Mouse (Mus musculus) hindbrain, embryonic 15.5 days (tissue): Measurements from ENCODE around the gene Stxbp3. TPM values are rescaled to one million over a fixed set of nuclear protein-coding genes. Genes with fewer than 3 reads are reported as not detected.

Experiments
- ATAC-seq: fragments of 200-750 bp; cut with Nextera tagmentation; 2 replicates; pipeline ENCODE4 v1.8.0; 2017; ENCODE audit warnings: low read depth, moderate number of reproducible peaks, moderate TSS enrichment; ENCODE audit not compliant: low FRiP score
- H3K27ac ChIP-seq: fragments of 300-500 bp; sonication (generic); replicated peaks from 2 replicates; pipeline ENCODE4 v1.5.1; 2015; ENCODE audit warnings: mild to moderate bottlenecking, inconsistent platforms
- H3K27me3 ChIP-seq: fragments of 300-500 bp; sonication (generic); 2 replicates; pipeline ENCODE4 v1.6.1; 2015; ENCODE audit warnings: control low read depth, inconsistent platforms
- H3K36me3 ChIP-seq: fragments of 300-500 bp; sonication (generic); 2 replicates; pipeline ENCODE4 v1.6.1; 2015; ENCODE audit warnings: control low read depth, inconsistent platforms
- H3K4me1 ChIP-seq: fragments of 300-500 bp; sonication (generic); replicated peaks from 2 replicates; pipeline ENCODE4 v1.6.1; 2015; ENCODE audit warnings: control low read depth, inconsistent platforms
- H3K4me2 ChIP-seq: fragments of 300-500 bp; sonication (generic); 2 replicates; pipeline ENCODE4 v1.6.1; 2015; ENCODE audit warnings: moderate library complexity, mild to moderate bottlenecking, inconsistent platforms
- H3K4me3 ChIP-seq: fragments of 300-500 bp; sonication (generic); 2 replicates; pipeline ENCODE4 v1.5.1; 2015; ENCODE audit warnings: mild to moderate bottlenecking, inconsistent platforms
- H3K9ac ChIP-seq: fragments of 300-500 bp; sonication (generic); 2 replicates; pipeline ENCODE4 v1.6.1; 2015; ENCODE audit warnings: inconsistent platforms
- H3K9me3 ChIP-seq: fragments of 300-500 bp; sonication (generic); 2 replicates; pipeline ENCODE4 v1.6.1; 2016; ENCODE audit warnings: control low read depth, inconsistent platforms
- WGBS: fragments of 180-500 bp; shearing (Covaris S2); methylation state at CpG from one replicate; pipeline ENCODE4 v1.1.7; 2015; 5-methylcytosine and 5-hydroxymethylcytosine counted together
- polyA plus RNA-seq: library from polyadenylated mRNA; unstranded; fragments of >200 nt; fragmentation: Nextera tagmentation; extraction: Ambion mirVana; gene quantifications from 2 replicates; pipeline ENCODE4 v1.2.1, GENCODE M21; 2015

Gene Stxbp3
- polyA plus RNA-seq, 1 experiment from 2014 or later = 15.5 TPM

DNA sequence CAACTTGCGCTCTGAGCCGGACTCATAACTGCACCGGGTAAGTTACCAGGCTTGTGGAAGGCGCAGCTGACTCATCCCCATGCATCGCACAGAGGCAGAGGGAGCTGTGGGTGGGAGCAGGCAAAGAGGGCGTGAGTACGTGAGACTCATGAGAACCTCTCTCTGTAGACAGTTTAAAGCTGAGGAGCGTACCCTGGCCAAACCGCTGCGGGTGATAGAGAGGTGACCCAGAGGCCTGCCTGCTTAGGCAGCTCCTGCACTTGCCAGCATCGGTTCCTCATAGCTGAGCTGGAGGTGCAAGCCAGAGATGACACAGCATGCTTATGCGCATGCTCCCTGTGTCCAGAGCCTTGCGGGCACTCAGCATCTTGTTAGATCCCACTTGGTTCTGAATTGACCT is 68.1 kb downstream of the Stxbp3 start:
- Histone ChIP-seq H3K4me2 (no peak overlapping the region), H3K27me3 (no peaks in the 10 kb centered on the region), H3K4me1 (0 out of 2 replicates have a peak, but pooled peaks cover 3% of the 10 kb centered on the region), H3K36me3 (no peaks in the 10 kb centered on the region), H3K9ac (no peak overlapping the region), H3K4me3 (no peak overlapping the region), H3K27ac (no peak overlapping the region), H3K9me3 (no peaks in the 10 kb centered on the region)
- WGBS = 92% methylated on average over 13 of the region's 13 CpGs
- ATAC-seq = no peak

DNA sequence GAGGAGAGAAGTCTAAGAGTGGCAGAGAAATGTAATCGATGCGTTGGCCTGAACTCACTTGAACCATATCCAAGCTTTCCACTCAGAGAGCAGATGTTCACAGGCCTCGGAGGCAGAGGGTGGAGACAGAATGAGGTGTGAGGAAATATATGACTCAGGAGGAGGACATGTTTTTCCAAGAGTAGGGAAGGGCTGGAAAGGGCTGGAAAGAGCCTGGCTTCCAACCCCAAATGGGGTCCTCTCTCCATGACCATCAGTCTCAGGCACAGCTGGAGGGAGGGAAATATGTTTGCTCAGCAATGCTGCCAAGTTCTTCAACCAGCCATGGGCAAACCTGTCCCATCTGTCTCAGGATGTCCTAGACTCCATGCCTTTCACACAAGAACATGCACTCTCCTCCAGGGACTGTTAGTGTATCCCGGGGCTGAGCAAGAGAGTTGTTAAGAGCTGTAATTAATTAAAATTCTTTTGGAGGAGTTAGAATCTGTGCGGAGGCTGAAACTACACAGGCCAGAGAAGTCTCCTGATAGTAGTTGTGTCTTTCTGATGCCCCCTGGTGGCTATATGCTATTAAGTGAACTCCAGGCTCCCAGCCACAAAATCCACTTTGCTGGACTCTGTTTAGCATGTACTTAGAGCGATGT is 69.5 kb downstream of the Stxbp3 start:
- Histone ChIP-seq H3K27me3 (no peaks in the 10 kb centered on the region), H3K9ac (no peak overlapping the region), H3K27ac (0 out of 2 replicates have a peak overlapping the region, but pooled peaks have one; percentile 5), H3K4me1 (0 out of 2 replicates have a peak, but pooled peaks cover 3% of the 10 kb centered on the region), H3K4me2 (no peak overlapping the region), H3K9me3 (no peaks in the 10 kb centered on the region), H3K36me3 (no peaks in the 10 kb centered on the region), H3K4me3 (no peak overlapping the region)
- WGBS = 34% methylated on average over 6 of the region's 6 CpGs
- ATAC-seq = peak; percentile 83

DNA sequence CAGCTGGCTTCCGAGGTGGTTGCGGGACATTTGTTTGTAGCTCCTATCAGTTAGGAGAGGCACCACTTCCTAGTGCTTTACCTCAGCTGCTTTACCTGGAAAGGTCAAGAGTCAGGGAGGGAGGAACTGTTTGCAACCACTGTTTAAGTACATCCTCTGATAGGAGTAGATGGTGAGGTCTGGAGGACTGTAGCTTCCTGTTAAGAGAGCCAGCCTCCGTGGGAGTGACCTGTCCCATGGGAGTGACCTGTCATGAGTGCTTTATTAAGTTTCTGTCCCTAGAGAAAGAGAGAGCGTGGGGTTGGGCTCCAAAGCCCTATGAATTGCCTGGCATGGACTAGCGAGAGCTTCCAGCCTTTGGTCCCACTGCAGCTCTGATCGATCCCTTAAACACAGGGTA is 70.8 kb downstream of the Stxbp3 start:
- Histone ChIP-seq H3K4me2 (no peak overlapping the region), H3K9me3 (no peaks in the 10 kb centered on the region), H3K9ac (no peak overlapping the region), H3K27me3 (no peaks in the 10 kb centered on the region), H3K36me3 (no peaks in the 10 kb centered on the region), H3K4me3 (no peak overlapping the region), H3K4me1 (0 out of 2 replicates have a peak, but pooled peaks cover 3% of the 10 kb centered on the region), H3K27ac (no peak overlapping the region)
- WGBS = 84% methylated on average over 6 of the region's 6 CpGs
- ATAC-seq = no peak

DNA sequence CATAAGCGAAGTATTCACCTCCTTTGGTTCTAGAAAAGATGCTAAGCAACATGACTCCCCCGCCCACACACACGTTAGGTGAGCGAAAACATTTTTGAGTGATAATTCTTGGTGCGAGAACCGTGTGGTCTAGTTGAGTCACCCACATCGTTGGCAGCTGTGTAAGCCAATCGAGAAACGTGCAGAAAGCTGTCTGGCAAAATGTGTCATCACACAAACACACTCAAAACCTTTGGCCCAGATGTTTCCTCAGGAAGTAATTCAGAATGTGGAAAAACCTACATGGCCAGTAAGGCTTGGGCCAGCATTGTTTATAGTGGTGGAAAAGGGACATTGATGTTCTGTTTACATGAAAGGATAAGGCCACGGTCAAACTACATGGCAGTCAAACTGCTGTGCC is 72.9 kb downstream of the Stxbp3 start:
- Histone ChIP-seq H3K4me2 (no peak overlapping the region), H3K4me3 (no peak overlapping the region), H3K27ac (no peak overlapping the region), H3K4me1 (0 out of 2 replicates have a peak, but pooled peaks cover 3% of the 10 kb centered on the region), H3K36me3 (no peaks in the 10 kb centered on the region), H3K9ac (no peak overlapping the region), H3K9me3 (no peaks in the 10 kb centered on the region), H3K27me3 (no peaks in the 10 kb centered on the region)
- ATAC-seq = no peak
- 92% methylated on average over 10 of the region's 10 CpGs for WGBS

DNA sequence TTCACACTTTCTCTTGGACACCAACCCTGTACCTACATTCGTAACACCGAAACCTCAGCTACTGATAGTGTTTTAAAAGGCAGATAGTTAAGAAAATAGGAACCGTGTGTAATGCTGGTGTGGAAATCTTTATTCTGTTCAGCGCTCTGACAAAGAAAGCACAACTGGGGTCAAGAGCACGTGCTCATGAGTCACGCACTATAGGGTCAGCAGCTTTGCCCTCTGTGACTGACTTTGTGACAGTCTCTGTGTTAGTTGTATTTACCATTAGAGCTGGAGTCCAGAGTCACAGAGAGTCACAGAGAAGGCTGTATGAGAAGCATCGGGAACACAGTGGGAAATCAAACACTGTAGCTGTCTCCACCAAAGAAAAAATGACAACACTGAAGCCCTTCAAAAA is 73.4 kb downstream of the Stxbp3 start:
- H3K9ac ChIP-seq = no peak overlapping the region
- H3K36me3 ChIP-seq = no peaks in the 10 kb centered on the region
- H3K4me1 ChIP-seq = 0 out of 2 replicates have a peak, but pooled peaks cover 3% of the 10 kb centered on the region
- no peaks in the 10 kb centered on the region for H3K27me3 ChIP-seq
- no peak overlapping the region for H3K4me3 ChIP-seq
- no peak for ATAC-seq
- H3K4me2 ChIP-seq = no peak overlapping the region
- no peaks in the 10 kb centered on the region for H3K9me3 ChIP-seq
- no peak overlapping the region for H3K27ac ChIP-seq
- WGBS = 82% methylated on average over 7 of the region's 7 CpGs

DNA sequence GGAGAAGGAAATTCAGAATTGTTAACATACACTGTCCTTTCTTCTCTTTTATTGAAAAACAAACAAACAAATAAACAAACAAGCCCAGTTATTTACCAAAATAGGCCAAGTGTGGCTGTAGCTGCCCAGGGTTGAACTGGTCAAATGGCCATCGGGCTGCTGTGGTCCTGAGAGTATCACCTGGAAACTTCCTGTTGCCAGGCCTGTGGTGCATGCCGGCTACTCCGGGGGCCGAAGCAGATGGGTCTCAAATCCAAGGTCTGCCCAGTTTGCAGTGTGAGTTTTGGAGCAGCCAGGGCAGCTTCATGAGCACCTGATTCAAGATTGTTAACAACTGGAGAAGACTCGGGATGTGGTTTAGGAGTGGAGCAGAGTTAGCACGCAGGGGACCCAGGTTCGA is 74.8 kb downstream of the Stxbp3 start:
- Histone ChIP-seq H3K9me3 (no peaks in the 10 kb centered on the region), H3K27me3 (no peaks in the 10 kb centered on the region), H3K36me3 (no peaks in the 10 kb centered on the region), H3K4me1 (no peaks in the 10 kb centered on the region), H3K4me3 (no peak overlapping the region), H3K9ac (no peak overlapping the region), H3K4me2 (no peak overlapping the region), H3K27ac (no peak overlapping the region)
- no peak for ATAC-seq
- 90% methylated on average over 7 of the region's 7 CpGs for WGBS

DNA sequence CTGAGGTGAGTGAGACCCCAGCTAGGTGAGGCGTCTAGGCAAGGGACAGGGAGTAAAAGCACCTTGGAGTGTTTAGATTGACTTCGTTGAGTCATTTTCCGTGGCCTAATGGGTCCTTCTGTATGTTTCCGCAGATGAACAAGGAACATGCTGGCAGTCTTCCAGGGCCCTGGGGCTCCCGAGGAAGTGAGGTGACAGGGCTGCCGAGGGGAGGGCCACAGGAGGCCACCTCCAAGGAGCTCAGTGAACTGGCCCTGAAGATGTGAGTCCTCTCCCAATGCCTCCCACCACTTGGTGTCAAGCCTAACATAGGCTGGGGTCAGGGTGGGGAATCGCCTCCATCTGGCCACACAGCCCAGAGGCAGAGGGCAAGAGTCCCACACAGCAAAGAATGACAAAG is 75.3 kb downstream of the Stxbp3 start:
- 57% methylated on average over 7 of the region's 7 CpGs for WGBS
- no peak for ATAC-seq
- no peaks in the 10 kb centered on the region for H3K4me1 ChIP-seq

DNA sequence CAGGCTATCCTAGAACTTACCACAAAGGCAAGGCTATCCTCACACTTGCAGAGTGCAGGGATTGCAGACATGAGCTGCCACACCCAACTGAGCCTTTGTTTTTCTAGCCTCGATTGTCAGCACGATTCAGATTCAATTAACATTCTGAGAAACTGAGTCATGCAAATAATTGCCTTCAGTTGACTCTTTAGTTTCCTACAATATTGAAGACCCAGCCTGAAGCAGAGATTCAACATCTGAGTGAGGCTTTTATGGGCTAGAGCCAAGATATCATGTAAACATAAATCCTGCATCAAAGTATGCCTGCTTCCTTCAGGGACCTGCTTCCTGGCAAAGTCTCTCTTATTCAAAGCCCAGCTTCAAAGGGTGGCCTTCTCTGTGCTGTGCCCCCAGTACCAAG is 76.6 kb downstream of the Stxbp3 start:
- Histone ChIP-seq H3K27me3 (no peaks in the 10 kb centered on the region), H3K4me3 (no peak overlapping the region), H3K36me3 (no peaks in the 10 kb centered on the region), H3K9ac (no peak overlapping the region), H3K9me3 (no peaks in the 10 kb centered on the region), H3K27ac (no peak overlapping the region), H3K4me2 (no peak overlapping the region), H3K4me1 (no peaks in the 10 kb centered on the region)
- WGBS = 67% methylated on average over 2 of the region's 2 CpGs
- no peak for ATAC-seq

More for the DNA sequence above, 75.3 kb downstream of the Stxbp3 start:
- Histone ChIP-seq H3K9ac (no peak overlapping the region), H3K27ac (no peak overlapping the region), H3K36me3 (no peaks in the 10 kb centered on the region), H3K4me2 (no peak overlapping the region), H3K27me3 (no peaks in the 10 kb centered on the region), H3K9me3 (no peaks in the 10 kb centered on the region), H3K4me3 (no peak overlapping the region)

DNA sequence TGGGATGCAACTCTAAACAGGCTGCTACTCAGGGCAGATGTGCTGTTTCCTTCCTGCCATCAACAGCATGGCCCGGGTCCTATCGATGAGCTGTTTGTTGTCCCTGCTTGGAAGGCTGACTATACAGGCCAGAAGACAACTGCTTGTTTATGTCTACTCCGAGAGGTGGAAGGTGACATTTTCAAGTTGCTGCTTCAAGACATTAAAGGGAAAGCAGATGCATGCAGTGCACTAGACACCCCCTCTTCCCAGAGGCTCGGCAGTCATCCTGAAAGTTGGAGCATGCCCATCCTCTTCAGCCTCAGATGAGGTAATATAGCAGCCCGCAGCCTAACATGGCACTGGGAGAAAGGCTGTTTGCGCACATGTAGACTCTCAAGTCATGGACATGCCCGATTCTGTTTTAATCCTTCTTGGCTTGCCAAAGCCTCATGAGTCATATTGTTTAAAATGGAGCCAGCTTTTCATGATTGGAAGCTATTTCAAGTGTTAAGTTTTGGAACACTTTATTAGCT is 77.7 kb downstream of the Stxbp3 start:
- no peak overlapping the region for H3K9ac ChIP-seq
- H3K4me1 ChIP-seq = no peaks in the 10 kb centered on the region
- ATAC-seq = no peak
- 92% methylated on average over 7 of the region's 7 CpGs for WGBS
- H3K9me3 ChIP-seq = no peaks in the 10 kb centered on the region
- no peak overlapping the region for H3K27ac ChIP-seq
- H3K36me3 ChIP-seq = no peaks in the 10 kb centered on the region
- H3K4me2 ChIP-seq = no peak overlapping the region
- no peaks in the 10 kb centered on the region for H3K27me3 ChIP-seq
- no peak overlapping the region for H3K4me3 ChIP-seq

DNA sequence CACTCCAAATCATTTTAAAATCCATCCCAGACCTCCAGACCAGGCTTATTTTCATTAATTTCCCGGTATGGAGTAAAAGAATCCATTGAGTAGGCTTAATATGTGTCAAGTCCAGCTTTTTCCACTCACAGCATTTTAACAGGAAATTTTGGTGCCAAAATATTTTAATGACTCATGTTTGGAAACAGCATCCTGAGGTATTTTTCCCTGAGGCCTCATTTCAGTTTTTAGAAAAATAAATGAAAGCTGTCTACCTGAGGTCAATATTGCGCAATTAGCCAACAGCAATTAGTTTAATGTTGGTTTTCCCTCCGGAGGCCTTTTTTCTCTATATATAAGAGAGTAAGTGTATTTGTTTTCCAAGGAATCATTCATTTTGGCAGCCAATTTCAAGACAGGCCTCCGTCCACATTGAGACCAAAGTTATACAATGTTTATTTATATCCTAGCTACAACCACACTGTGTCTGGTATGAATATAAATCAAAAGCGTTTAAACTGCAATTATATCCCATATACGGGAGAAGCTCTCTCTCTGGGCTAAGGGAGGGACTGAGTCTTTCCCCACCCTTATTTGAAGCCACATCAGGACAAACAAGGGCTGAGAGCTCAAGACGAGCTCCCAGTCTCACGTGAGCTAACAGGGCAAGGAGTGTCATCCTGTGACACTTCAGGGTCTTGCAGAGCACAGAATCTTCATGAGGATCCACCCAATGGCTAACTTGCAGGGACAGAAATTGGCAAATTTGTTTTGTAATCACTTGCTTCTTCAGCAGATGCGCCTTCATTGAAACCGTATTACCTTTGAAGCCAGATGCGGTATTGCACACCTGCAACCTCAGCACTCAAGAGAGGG is 80.5 kb downstream of the Stxbp3 start:
- Histone ChIP-seq H3K36me3 (no peaks in the 10 kb centered on the region), H3K4me3 (no peak overlapping the region), H3K4me2 (no peak overlapping the region), H3K4me1 (no peaks in the 10 kb centered on the region), H3K27me3 (no peaks in the 10 kb centered on the region), H3K27ac (no peak overlapping the region), H3K9ac (no peak overlapping the region), H3K9me3 (no peaks in the 10 kb centered on the region)
- ATAC-seq = no peak
- WGBS = 79% methylated on average over 11 of the region's 11 CpGs

DNA sequence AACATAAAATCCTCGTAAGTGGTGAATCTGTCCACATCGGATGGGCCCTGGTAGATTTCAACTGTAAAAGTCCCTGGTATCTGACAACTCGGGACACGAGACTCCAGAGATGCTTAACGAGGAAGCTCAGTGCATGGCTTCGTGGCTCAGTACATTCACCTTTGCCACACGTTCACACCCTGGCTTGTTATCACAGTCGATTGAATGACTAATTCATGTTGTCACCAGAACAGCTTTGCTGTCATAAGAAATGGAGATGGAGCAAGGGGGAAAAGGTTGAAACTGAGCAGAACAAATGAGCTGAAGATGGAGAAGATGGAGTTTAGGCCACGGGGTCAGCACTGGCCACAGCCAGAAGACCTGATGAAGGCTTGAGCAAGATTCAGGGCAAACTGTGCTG is 82.8 kb downstream of the Stxbp3 start:
- Histone ChIP-seq H3K27ac (no peak overlapping the region), H3K27me3 (no peaks in the 10 kb centered on the region), H3K4me3 (no peak overlapping the region), H3K4me2 (no peak overlapping the region), H3K4me1 (no peaks in the 10 kb centered on the region), H3K9ac (no peak overlapping the region), H3K36me3 (no peaks in the 10 kb centered on the region), H3K9me3 (no peaks in the 10 kb centered on the region)
- 83% methylated on average over 9 of the region's 9 CpGs for WGBS
- ATAC-seq = no peak

DNA sequence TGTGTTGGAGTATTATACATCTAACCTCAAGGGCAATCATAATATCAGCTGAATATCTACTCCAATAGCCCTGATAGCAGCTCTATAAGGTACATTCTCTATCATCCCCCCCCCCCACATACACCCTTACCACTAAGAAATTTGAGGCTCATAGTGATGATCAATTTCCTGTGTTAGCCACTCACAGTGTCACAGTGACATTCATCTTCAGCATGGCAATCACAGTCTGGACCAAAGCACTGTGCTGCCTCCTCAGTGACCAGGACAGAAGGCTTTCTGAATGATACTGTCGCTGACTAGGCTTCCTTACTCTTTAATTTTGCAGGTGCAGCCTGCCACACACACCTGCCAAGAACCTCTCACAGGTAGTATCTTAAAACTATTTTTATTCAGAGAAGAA is 84.2 kb downstream of the Stxbp3 start:
- no peaks in the 10 kb centered on the region for H3K9me3 ChIP-seq
- H3K4me3 ChIP-seq = no peak overlapping the region
- H3K4me1 ChIP-seq = no peaks in the 10 kb centered on the region
- H3K27ac ChIP-seq = no peak overlapping the region
- no peak for ATAC-seq
- no peaks in the 10 kb centered on the region for H3K27me3 ChIP-seq
- no peak overlapping the region for H3K4me2 ChIP-seq
- H3K9ac ChIP-seq = no peak overlapping the region
- no peaks in the 10 kb centered on the region for H3K36me3 ChIP-seq
- WGBS = 79% methylated on average over 1 of the region's 1 CpGs
